Mouse (Mus musculus): Measurements from ENCODE around the gene Ripor3. TPM values are rescaled to one million over a fixed set of nuclear protein-coding genes. Genes with fewer than 3 reads are reported as not detected.

Gene Ripor3
- polyA plus RNA-seq, 1 experiment from 2014 or later = 0.67 TPM

DNA sequence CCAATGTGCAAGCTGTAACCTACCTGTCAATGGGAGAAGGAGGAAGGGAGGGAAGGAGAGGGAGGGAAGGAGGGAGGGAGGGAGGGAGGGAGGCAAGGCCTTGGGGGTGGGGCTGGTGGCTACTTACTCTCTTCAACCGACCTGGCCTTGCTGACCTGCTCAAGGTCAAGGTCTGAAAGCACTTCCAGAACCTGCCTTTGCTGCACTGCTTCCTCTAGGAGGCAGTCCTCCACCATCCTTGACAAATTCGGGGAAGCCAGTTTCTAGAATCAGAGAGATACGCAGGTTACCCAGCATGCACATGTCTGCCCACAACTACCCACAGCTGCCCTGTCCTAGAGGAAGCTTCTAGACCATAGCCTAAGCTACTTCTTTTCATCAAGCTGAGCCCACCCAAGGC lies 25.5 kb downstream of the Ripor3 start:
- Histone ChIP-seq H3K27me3 (replicated peaks) (no peaks in the 10 kb centered on the region; the same call in 1 of the 2 replicates), H3K36me3 (peaks cover 6% of the 10 kb centered on the region), H3K27ac (replicated peaks) (no peak overlapping the region), H3K4me1 (peaks cover 53% of the 10 kb centered on the region), H3K9ac (no peak overlapping the region), H3K9me3 (no peaks in the 10 kb centered on the region), H3K4me3 (no peak overlapping the region), H3K4me2 (no peak overlapping the region)
- WGBS = 48% methylated on average over 3 of the region's 3 CpGs
- ATAC-seq (ENCODE audit: extremely low read depth, insufficient number of reproducible peaks, low FRiP score, low TSS enrichment) = no peak

DNA sequence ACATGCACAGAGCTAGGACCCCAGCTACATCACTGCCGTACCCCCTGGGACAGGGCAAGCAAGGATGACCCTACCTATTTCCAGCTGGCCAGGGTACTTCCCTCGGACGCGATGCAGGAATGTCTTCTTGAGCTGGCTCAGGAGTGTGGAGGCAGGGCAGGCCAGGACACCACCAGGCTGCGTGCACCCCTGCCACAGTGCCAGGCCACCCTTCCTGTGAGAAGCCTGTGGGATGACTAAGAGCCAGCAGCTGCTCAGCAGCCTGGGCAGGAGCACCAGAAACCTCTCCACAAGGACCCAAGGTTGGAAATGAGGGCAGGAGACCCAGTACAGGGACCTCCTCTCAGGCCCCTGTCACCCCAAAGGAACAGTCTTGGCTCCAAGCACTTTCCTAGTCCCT lies 26.0 kb downstream of the Ripor3 start:
- Histone ChIP-seq H3K9ac (peak overlapping the region; percentile 10; the same call in 1 of the 2 replicates), H3K4me1 (peaks cover 48% of the 10 kb centered on the region), H3K36me3 (peaks cover 12% of the 10 kb centered on the region)

DNA sequence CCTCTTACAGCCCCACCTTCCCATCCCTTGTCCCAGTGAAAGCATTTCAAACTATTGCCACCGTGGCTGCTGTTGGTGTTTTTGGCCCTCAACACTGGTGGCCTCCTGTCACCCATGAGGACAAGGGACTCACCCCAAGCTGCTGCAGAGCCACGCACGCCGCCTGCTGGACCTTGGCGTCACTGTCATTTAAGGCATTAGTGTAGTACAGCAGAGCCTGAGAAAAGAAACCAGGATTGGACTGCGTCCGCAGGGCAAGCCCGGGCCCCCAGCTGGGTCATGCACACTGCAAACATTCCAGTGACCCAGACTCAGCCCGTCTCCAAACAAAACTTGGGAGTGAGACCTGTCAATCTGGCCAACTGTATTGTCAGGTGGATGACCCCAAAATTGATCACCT lies 27.8 kb downstream of the Ripor3 start:
- no peak overlapping the region for H3K4me3 ChIP-seq
- no peaks in the 10 kb centered on the region; the same call in 1 of the 2 replicates for H3K27me3 ChIP-seq (replicated peaks)
- H3K9ac ChIP-seq = no peak overlapping the region
- 66% methylated on average over 9 of the region's 9 CpGs for WGBS
- H3K4me1 ChIP-seq = peaks cover 30% of the 10 kb centered on the region
- peaks cover 29% of the 10 kb centered on the region for H3K36me3 ChIP-seq
- H3K27ac ChIP-seq (replicated peaks) = no peak overlapping the region
- ATAC-seq (ENCODE audit: extremely low read depth, insufficient number of reproducible peaks, low FRiP score, low TSS enrichment) = no peak
- H3K4me2 ChIP-seq = no peak overlapping the region
- H3K9me3 ChIP-seq = no peaks in the 10 kb centered on the region

More for the DNA sequence above, 26.0 kb downstream of the Ripor3 start:
- WGBS = 75% methylated on average over 5 of the region's 5 CpGs
- no peak for ATAC-seq (ENCODE audit: extremely low read depth, insufficient number of reproducible peaks, low FRiP score, low TSS enrichment)
- no peaks in the 10 kb centered on the region; the same call in 1 of the 2 replicates for H3K27me3 ChIP-seq (replicated peaks)
- H3K4me2 ChIP-seq = no peak overlapping the region
- H3K4me3 ChIP-seq = no peak overlapping the region
- H3K9me3 ChIP-seq = no peaks in the 10 kb centered on the region
- H3K27ac ChIP-seq (replicated peaks) = peak overlapping the region; percentile 17; the same call in 1 of the 2 replicates

DNA sequence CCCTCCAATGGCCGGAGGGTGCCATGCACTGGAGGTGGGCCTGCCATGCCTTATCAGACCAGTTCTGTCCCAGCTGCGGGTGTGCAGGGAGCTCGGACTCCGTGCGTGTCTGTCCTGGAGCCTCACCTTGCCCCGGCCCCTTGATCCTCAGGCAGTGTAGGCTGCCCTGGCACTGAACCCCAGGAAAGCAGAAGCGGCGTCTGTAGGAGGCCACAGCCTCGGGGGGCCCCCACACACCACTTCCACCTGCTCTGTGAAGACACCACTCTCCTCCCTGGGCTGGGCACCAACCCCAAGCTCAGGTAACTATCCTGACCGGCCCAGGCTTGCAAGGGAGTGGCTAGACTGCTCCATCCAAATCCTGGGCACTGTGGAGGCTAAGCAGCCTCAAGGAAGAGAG lies 30.0 kb downstream of the Ripor3 start:
- H3K9ac ChIP-seq = no peak overlapping the region
- no peak overlapping the region for H3K27ac ChIP-seq (replicated peaks)
- H3K36me3 ChIP-seq = peaks cover 51% of the 10 kb centered on the region
- no peak for ATAC-seq (ENCODE audit: extremely low read depth, insufficient number of reproducible peaks, low FRiP score, low TSS enrichment)
- no peaks in the 10 kb centered on the region for H3K9me3 ChIP-seq
- H3K27me3 ChIP-seq (replicated peaks) = no peaks in the 10 kb centered on the region
- H3K4me2 ChIP-seq = no peak overlapping the region
- WGBS = 77% methylated on average over 10 of the region's 10 CpGs
- no peak overlapping the region for H3K4me3 ChIP-seq
- H3K4me1 ChIP-seq = peaks cover 25% of the 10 kb centered on the region

DNA sequence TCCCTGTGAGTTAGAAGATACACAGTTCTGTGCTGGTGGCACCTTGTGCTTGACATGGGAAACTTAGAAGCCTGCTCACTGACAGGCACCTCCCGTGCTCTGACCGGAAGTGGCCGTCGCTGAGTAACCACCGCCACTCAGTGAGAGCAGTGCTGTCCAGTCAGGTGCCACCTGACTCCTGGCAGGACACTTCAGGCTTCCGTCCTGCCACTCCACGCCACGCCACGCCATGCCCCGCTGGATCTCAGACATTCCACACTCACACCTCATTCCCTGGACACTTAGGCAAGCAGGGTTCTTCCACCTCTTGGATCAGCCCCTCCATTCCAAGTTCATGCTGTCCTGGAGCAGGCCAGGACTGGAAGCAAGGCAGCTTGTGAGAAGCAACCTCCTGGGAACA lies 32.1 kb downstream of the Ripor3 start:
- WGBS = 81% methylated on average over 10 of the region's 10 CpGs
- ATAC-seq (ENCODE audit: extremely low read depth, insufficient number of reproducible peaks, low FRiP score, low TSS enrichment) = no peak
- Histone ChIP-seq H3K9me3 (no peaks in the 10 kb centered on the region), H3K4me1 (peaks cover 29% of the 10 kb centered on the region), H3K27me3 (replicated peaks) (no peaks in the 10 kb centered on the region), H3K36me3 (peaks cover 72% of the 10 kb centered on the region), H3K27ac (replicated peaks) (no peak overlapping the region), H3K9ac (no peak overlapping the region), H3K4me2 (no peak overlapping the region), H3K4me3 (no peak overlapping the region)

DNA sequence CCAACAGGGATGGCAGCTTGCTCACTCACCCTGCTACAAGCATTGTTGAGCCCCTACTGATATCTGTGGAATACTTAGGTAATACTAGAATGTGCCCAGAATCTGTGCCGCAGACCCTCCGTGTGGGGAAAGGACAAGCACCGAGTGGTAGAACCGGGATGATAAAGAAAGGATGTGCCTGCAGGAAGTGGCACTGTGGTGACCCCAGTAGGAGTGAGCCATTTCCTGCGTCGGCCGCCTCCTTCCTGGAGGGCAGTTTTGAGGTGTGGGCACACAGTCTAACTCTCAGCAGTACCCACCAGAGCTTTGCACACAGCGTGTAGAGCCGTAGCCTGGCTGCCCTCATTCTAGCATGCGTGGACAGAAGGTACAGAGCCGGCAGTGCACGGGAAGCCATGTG lies 34.7 kb downstream of the Ripor3 start:
- H3K9me3 ChIP-seq = no peaks in the 10 kb centered on the region
- ATAC-seq (ENCODE audit: extremely low read depth, insufficient number of reproducible peaks, low FRiP score, low TSS enrichment) = no peak
- peaks cover 91% of the 10 kb centered on the region for H3K36me3 ChIP-seq
- H3K4me1 ChIP-seq = peaks cover 41% of the 10 kb centered on the region
- H3K4me2 ChIP-seq = no peak overlapping the region
- no peak overlapping the region for H3K27ac ChIP-seq (replicated peaks)
- H3K4me3 ChIP-seq = no peak overlapping the region
- 74% methylated on average over 12 of the region's 12 CpGs for WGBS
- H3K9ac ChIP-seq = no peak overlapping the region
- H3K27me3 ChIP-seq (replicated peaks) = no peaks in the 10 kb centered on the region

DNA sequence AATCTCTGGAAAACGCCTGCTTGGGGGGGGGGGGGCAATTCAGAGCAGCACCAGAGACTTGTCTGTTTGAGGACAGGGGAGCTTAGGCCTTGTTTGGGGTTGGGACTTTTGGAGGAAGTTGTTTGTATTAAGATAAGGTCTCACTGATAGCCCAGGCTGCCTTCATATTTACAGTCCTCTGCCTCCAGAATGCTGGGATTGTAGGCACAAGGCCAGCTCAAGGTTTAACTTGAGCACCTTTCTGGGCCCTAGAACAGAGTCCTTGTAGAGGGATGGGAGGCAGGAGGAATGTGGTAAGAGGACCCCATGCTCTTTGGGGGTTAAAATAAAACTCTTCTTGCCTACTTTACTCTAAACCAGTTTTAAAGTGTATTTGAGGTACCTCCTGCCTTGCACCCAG lies 37.6 kb downstream of the Ripor3 start:
- H3K36me3 ChIP-seq = peaks cover 93% of the 10 kb centered on the region
- no peaks in the 10 kb centered on the region for H3K27me3 ChIP-seq (replicated peaks)
- no peak overlapping the region for H3K4me3 ChIP-seq
- ATAC-seq (ENCODE audit: extremely low read depth, insufficient number of reproducible peaks, low FRiP score, low TSS enrichment) = no peak
- H3K27ac ChIP-seq (replicated peaks) = peak overlapping the region; percentile 69
- H3K9me3 ChIP-seq = no peaks in the 10 kb centered on the region
- 6% methylated on average over 1 of the region's 1 CpGs for WGBS
- no peak overlapping the region for H3K4me2 ChIP-seq
- peak overlapping the region; percentile 52 for H3K9ac ChIP-seq
- H3K4me1 ChIP-seq = peaks cover 41% of the 10 kb centered on the region

DNA sequence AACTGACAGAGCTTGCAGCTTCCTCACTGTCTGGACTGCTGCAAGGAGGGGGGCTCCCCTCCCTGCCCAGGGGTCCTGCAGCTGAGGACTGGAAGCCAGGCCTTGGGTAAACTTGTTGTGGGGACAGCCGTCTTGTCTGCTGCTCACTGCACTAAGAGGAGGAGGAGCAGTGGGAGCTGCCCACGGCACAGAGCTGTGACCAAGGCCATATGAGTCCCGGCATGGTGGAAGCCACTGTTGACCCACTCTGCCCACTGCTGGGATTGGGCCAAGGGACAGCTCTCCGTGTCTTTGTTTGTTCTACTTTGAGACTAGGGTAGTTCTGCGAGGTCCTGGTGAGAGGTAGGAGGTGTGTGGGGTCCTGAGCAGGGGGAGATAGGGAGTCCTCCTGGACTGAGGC lies 38.3 kb downstream of the Ripor3 start:
- H3K9ac ChIP-seq = peak overlapping the region; percentile 52; the same call in 1 of the 2 replicates
- 34% methylated on average over 5 of the region's 5 CpGs for WGBS
- peak overlapping the region; percentile 69 for H3K27ac ChIP-seq (replicated peaks)
- no peak overlapping the region for H3K4me3 ChIP-seq
- no peak for ATAC-seq (ENCODE audit: extremely low read depth, insufficient number of reproducible peaks, low FRiP score, low TSS enrichment)
- peaks cover 93% of the 10 kb centered on the region for H3K36me3 ChIP-seq
- H3K4me1 ChIP-seq = peaks cover 41% of the 10 kb centered on the region
- H3K9me3 ChIP-seq = no peaks in the 10 kb centered on the region
- H3K4me2 ChIP-seq = no peak overlapping the region
- H3K27me3 ChIP-seq (replicated peaks) = no peaks in the 10 kb centered on the region

DNA sequence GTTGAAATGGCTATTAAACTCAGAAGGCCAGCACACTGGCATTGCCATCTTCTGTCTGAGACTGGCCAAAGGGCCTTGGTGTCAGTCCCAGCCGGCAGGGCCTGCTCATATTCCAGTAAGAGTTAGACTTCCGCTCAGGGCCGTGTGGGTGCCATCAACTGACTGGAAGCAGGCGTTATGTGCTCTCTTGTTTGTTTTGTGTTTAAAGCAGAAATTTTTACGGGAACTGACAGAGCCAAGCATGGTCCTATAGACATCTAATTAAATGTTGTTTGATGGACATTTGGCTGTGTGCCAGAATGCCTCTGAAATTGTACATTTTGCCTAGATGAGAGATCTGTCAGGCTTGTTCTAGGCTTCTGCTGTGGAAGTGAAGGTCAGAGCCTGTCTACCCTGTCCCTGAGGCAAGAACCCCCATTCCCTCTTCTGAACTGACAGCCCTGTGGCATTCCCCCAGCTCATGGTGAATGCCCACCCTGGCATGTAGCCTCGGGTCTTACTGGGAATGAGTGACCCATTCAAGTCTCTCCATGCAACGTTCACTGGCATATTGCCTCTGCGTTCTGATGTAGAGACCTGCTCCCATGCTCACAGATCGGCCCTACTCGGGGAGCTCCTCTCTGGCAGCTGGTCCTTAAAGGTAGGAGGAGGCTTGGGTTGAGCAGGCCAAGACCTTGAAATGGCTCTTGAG lies 40.4 kb downstream of the Ripor3 start:
- Histone ChIP-seq H3K27ac (replicated peaks) (no peak overlapping the region), H3K27me3 (replicated peaks) (no peaks in the 10 kb centered on the region), H3K4me1 (peaks cover 33% of the 10 kb centered on the region), H3K9ac (no peak overlapping the region), H3K4me2 (no peak overlapping the region), H3K4me3 (no peak overlapping the region), H3K36me3 (peaks cover 93% of the 10 kb centered on the region), H3K9me3 (no peaks in the 10 kb centered on the region)
- 88% methylated on average over 10 of the region's 10 CpGs for WGBS
- ATAC-seq (ENCODE audit: extremely low read depth, insufficient number of reproducible peaks, low FRiP score, low TSS enrichment) = no peak

DNA sequence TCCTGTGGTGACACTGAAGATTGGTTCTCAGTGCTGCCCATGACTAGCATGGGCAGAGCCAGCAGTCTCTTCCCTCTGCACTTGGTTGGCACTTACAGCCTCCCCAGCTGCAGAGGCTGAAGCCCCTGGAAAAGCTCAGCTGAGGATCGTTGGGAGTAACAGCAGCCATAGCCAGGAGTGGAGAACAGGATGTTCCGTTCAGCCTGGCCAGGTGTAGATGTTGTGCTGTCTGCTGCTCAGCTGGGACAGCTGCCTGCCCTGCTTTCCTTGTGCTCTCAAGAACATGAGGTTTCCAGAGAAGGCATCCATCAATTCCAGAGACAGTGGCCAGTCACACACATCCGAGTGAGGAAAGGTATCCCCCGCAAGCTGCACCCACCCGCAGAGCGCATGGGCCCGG lies 41.9 kb downstream of the Ripor3 start:
- H3K9me3 ChIP-seq = no peaks in the 10 kb centered on the region
- H3K4me3 ChIP-seq = no peak overlapping the region
- 88% methylated on average over 7 of the region's 7 CpGs for WGBS
- H3K4me1 ChIP-seq = peaks cover 35% of the 10 kb centered on the region
- no peaks in the 10 kb centered on the region for H3K27me3 ChIP-seq (replicated peaks)
- no peak for ATAC-seq (ENCODE audit: extremely low read depth, insufficient number of reproducible peaks, low FRiP score, low TSS enrichment)
- H3K36me3 ChIP-seq = peaks cover 93% of the 10 kb centered on the region
- H3K4me2 ChIP-seq = no peak overlapping the region
- H3K27ac ChIP-seq (replicated peaks) = no peak overlapping the region
- no peak overlapping the region for H3K9ac ChIP-seq

DNA sequence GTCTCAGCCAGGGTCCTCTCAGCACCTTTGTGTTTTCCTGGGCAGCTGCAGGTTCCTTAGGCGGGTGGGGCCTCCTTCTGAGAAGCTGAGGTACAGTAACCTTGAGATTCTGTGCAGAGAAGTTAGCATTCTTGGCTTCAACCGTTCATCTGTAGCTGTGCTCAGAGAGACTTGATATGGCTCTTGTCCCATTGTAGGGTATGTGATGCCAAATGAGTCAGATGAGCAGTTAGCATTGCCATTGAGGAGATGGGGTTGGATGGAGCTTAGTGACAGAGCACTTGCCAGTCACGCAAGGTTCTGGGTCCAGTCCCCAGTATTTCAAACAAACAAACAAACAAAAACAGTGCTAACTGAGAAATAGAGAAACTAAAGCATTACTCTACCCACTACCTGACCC lies 44.5 kb downstream of the Ripor3 start:
- no peak overlapping the region for H3K4me3 ChIP-seq
- H3K9me3 ChIP-seq = no peaks in the 10 kb centered on the region
- WGBS = 84% methylated on average over 3 of the region's 3 CpGs
- no peak overlapping the region for H3K27ac ChIP-seq (replicated peaks)
- ATAC-seq (ENCODE audit: extremely low read depth, insufficient number of reproducible peaks, low FRiP score, low TSS enrichment) = no peak
- H3K36me3 ChIP-seq = peaks cover 77% of the 10 kb centered on the region
- H3K4me2 ChIP-seq = no peak overlapping the region
- H3K27me3 ChIP-seq (replicated peaks) = no peaks in the 10 kb centered on the region
- H3K4me1 ChIP-seq = peaks cover 33% of the 10 kb centered on the region
- no peak overlapping the region for H3K9ac ChIP-seq

DNA sequence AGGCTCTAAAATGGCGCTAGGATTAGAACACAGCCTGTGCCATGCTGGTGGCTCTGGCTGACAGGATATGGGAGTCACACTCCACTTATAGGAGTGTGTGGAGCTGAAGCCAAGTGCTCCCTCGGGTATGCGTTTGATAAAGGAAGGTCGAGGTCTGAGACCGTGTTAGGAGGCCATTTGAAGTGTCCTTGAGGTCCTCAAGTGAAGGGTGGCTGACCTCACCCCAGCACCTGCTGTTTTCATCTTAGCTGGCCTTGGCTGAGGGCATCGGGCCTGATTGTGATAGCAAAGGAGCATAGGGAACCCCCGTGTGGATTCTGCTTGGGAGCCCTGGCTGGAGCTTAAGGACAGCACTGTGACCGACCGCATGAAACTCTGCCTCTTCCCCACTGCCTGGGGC lies 46.1 kb downstream of the Ripor3 start:
- Histone ChIP-seq H3K4me2 (no peak overlapping the region), H3K27ac (replicated peaks) (no peak overlapping the region), H3K9ac (no peak overlapping the region), H3K36me3 (peaks cover 61% of the 10 kb centered on the region), H3K4me1 (peaks cover 49% of the 10 kb centered on the region), H3K9me3 (no peaks in the 10 kb centered on the region), H3K4me3 (no peak overlapping the region), H3K27me3 (replicated peaks) (no peaks in the 10 kb centered on the region)
- ATAC-seq (ENCODE audit: extremely low read depth, insufficient number of reproducible peaks, low FRiP score, low TSS enrichment) = no peak
- WGBS = 58% methylated on average over 9 of the region's 9 CpGs
